Mouse (Mus musculus): ENCODE data around the gene Zc3h12d. TPM values are rescaled to one million over a fixed set of nuclear protein-coding genes. Genes with fewer than 3 reads are reported as not detected.

The Zc3h12d gene
- polyA plus RNA-seq (2015; fragmentation: Nextera tagmentation; extraction: Ambion mirVana) = 0.16 and 0.25 TPM in 2 replicates

DNA sequence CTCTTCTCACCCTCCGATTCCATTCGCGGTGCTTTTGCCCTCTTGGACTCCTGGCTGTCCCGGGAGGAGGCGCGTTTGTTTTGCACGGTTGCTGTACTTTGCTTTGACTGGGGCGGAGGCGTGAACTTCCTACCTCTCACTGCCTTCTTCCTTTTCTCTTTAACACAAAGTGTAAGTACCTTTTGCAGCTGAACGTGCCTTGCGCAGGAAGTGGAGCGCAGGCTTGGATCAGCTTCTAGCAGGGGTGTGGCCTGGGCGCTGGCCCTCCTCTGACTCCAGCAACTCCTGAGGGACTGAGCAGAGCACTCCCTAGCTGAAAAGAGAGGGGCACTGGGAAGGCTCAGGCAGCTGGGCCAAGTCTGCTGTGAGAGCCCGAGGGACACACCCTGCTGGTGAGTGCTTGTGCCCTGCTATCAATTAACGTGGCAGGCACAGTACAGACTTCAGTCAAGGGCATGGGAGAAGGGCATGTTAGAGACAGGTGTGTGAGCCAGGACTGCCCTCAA is at the start of gene Zc3h12d:
Zc3h12d (plus strand) TSS at position 300 of the 506 bp plus-strand sequence.
- no peak for ATAC-seq
- Histone ChIP-seq H3K4me1 (ENCODE audit: control insufficient read depth, insufficient read depth, low read length) (no peaks in the 10 kb centered on the region), H3K9me3 (replicated peaks; ENCODE audit: control insufficient read depth, low read length, poor library complexity, severe bottlenecking) (no peaks in the 10 kb centered on the region), H3K9ac (ENCODE audit: low read depth, low read length) (no peak within 1 kb of the TSS), H3K4me2 (ENCODE audit: low read length) (peak within 1 kb of the TSS; percentile 14; the same call in 1 of the 2 replicates), H3K27ac (ENCODE audit: low read length) (no peak within 1 kb of the TSS), H3K4me3 (ENCODE audit: low read depth, low read length) (no peak within 1 kb of the TSS), H3K27me3 (ENCODE audit: control insufficient read depth, insufficient read depth, low read depth, low read length) (no peaks in the 10 kb centered on the region), H3K36me3 (ENCODE audit: control insufficient read depth, insufficient read depth, low read length) (no peaks in the 10 kb centered on the region)
- WGBS = 5% methylated on average over 15 of the region's 15 CpGs

GRCm38 (mm10) chr10:7787319-7787718 is 45.0 kb upstream of the Zc3h12d start:
- H3K36me3 ChIP-seq (ENCODE audit: control insufficient read depth, insufficient read depth, low read length) = peaks cover 5% of the 10 kb centered on the region; the same call in 1 of the 2 replicates
- ATAC-seq = no peak
- H3K9me3 ChIP-seq (replicated peaks; ENCODE audit: control insufficient read depth, low read length, poor library complexity, severe bottlenecking) = no peaks in the 10 kb centered on the region
- H3K27me3 ChIP-seq (ENCODE audit: control insufficient read depth, insufficient read depth, low read depth, low read length) = no peaks in the 10 kb centered on the region
- H3K27ac ChIP-seq (ENCODE audit: low read length) = no peak overlapping the region
- no peak overlapping the region for H3K4me3 ChIP-seq (ENCODE audit: low read depth, low read length)
- no peak overlapping the region for H3K9ac ChIP-seq (ENCODE audit: low read depth, low read length)
- no peak overlapping the region for H3K4me2 ChIP-seq (ENCODE audit: low read length)
- H3K4me1 ChIP-seq (ENCODE audit: control insufficient read depth, insufficient read depth, low read length) = peaks cover 7% of the 10 kb centered on the region
- 50% methylated on average over 2 of the region's 2 CpGs for WGBS

DNA sequence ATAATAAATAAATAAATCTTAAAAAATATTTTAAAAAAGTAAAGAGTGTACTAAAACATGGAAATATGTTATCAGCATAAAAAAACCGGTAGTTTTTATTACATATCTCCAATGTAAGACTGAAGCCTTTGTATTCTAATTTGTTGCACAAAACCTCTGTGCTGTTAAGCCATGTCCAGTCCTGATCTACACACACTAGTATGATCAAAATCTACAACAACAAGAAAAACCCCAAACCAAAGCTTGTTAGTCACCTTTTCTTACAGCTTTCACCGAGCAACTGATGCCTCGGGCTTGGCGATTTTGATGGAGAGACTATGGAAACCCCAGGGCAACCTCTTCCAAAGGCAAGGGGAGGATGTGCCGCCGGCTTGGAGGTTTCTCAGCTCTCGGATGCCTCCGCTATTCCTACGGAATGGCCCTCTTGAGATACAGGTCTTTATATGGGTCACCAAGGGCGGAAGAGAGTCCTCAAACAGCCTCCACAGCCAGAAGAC is 40.0 kb upstream of the Zc3h12d start:
- Histone ChIP-seq H3K27ac (ENCODE audit: low read length) (peak overlapping the region; percentile 84), H3K36me3 (ENCODE audit: control insufficient read depth, insufficient read depth, low read length) (peaks cover 8% of the 10 kb centered on the region; the same call in 1 of the 2 replicates), H3K4me1 (ENCODE audit: control insufficient read depth, insufficient read depth, low read length) (peaks cover 18% of the 10 kb centered on the region), H3K27me3 (ENCODE audit: control insufficient read depth, insufficient read depth, low read depth, low read length) (no peaks in the 10 kb centered on the region), H3K9me3 (replicated peaks; ENCODE audit: control insufficient read depth, low read length, poor library complexity, severe bottlenecking) (no peaks in the 10 kb centered on the region), H3K4me2 (ENCODE audit: low read length) (peak overlapping the region; percentile 63), H3K4me3 (ENCODE audit: low read depth, low read length) (peak overlapping the region; percentile 91), H3K9ac (ENCODE audit: low read depth, low read length) (peak overlapping the region; percentile 90)
- peak; percentile 40 for ATAC-seq
- under 1% methylated on average over 10 of the region's 10 CpGs for WGBS

- peak within 1 kb of the TSS; percentile 84 for H3K27ac ChIP-seq (ENCODE audit: low read length)
- H3K4me2 ChIP-seq (ENCODE audit: low read length) = peak within 1 kb of the TSS; percentile 85
- peak within 1 kb of the TSS; percentile 91 for H3K4me3 ChIP-seq (ENCODE audit: low read depth, low read length)
- peak; percentile 94 for ATAC-seq
- H3K4me1 ChIP-seq (ENCODE audit: control insufficient read depth, insufficient read depth, low read length) = peaks cover 18% of the 10 kb centered on the region
- peak within 1 kb of the TSS; percentile 90 for H3K9ac ChIP-seq (ENCODE audit: low read depth, low read length)
- H3K36me3 ChIP-seq (ENCODE audit: control insufficient read depth, insufficient read depth, low read length) = peaks cover 10% of the 10 kb centered on the region; the same call in 1 of the 2 replicates
- no peaks in the 10 kb centered on the region for H3K9me3 ChIP-seq (replicated peaks; ENCODE audit: control insufficient read depth, low read length, poor library complexity, severe bottlenecking)
- WGBS = under 1% methylated on average over 52 of the region's 52 CpGs
- no peaks in the 10 kb centered on the region for H3K27me3 ChIP-seq (ENCODE audit: control insufficient read depth, insufficient read depth, low read depth, low read length)
These were observed 39.4 kb upstream of the Zc3h12d start, which contains the start of the genes Ginm1 and Ppil4 for GRCm38 (mm10) chr10:7792751-7793385. Gene Ginm1, minus strand, starts transcription at chr10:7792824. Gene Ppil4, plus strand, starts transcription at chr10:7792891.

GRCm38 (mm10) chr10:7801258-7801657 is 31.0 kb upstream of the Zc3h12d start:
- Histone ChIP-seq H3K27ac (ENCODE audit: low read length) (no peak overlapping the region), H3K4me1 (ENCODE audit: control insufficient read depth, insufficient read depth, low read length) (no peaks in the 10 kb centered on the region), H3K9me3 (replicated peaks; ENCODE audit: control insufficient read depth, low read length, poor library complexity, severe bottlenecking) (no peaks in the 10 kb centered on the region), H3K9ac (ENCODE audit: low read depth, low read length) (no peak overlapping the region), H3K4me3 (ENCODE audit: low read depth, low read length) (no peak overlapping the region), H3K36me3 (ENCODE audit: control insufficient read depth, insufficient read depth, low read length) (peaks cover 24% of the 10 kb centered on the region), H3K27me3 (ENCODE audit: control insufficient read depth, insufficient read depth, low read depth, low read length) (no peaks in the 10 kb centered on the region), H3K4me2 (ENCODE audit: low read length) (no peak overlapping the region)
- no peak for ATAC-seq
- 97% methylated on average over 3 of the region's 3 CpGs for WGBS

DNA sequence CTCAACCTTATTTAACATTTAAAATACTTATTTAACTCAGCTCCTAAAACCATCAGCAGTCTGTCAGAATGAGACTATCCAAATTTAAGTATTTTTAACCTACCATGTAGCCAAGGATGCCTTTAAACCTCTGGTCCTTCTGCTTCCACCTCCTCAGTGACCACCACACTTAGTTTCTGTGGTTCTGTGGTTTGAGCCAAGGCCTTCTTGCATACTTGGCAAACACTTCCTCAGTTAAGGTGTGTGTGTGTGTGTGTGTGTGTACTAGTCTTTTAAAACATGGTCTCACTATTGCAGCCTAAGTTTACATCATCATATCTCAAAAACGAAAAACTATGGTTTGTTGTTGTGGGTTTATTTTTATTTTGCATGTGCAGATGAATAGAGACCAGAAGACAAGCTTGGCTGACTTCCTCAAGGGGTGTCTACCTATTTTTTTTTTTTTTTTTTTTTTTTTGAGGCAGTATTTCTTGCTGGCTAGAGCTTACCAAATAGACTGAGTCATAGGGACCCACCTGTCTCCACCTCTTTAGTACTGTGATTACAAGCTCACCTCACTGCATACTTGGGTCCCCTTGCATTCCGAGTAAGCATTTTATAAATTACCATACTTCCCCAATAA is 29.6 kb upstream of the Zc3h12d start:
- Histone ChIP-seq H3K36me3 (ENCODE audit: control insufficient read depth, insufficient read depth, low read length) (peaks cover 21% of the 10 kb centered on the region), H3K9me3 (replicated peaks; ENCODE audit: control insufficient read depth, low read length, poor library complexity, severe bottlenecking) (no peaks in the 10 kb centered on the region), H3K27me3 (ENCODE audit: control insufficient read depth, insufficient read depth, low read depth, low read length) (no peaks in the 10 kb centered on the region), H3K4me2 (ENCODE audit: low read length) (no peak overlapping the region), H3K4me1 (ENCODE audit: control insufficient read depth, insufficient read depth, low read length) (no peaks in the 10 kb centered on the region), H3K4me3 (ENCODE audit: low read depth, low read length) (no peak overlapping the region), H3K27ac (ENCODE audit: low read length) (no peak overlapping the region), H3K9ac (ENCODE audit: low read depth, low read length) (no peak overlapping the region)
- 93% methylated on average over 2 of the region's 2 CpGs for WGBS
- no peak for ATAC-seq

DNA sequence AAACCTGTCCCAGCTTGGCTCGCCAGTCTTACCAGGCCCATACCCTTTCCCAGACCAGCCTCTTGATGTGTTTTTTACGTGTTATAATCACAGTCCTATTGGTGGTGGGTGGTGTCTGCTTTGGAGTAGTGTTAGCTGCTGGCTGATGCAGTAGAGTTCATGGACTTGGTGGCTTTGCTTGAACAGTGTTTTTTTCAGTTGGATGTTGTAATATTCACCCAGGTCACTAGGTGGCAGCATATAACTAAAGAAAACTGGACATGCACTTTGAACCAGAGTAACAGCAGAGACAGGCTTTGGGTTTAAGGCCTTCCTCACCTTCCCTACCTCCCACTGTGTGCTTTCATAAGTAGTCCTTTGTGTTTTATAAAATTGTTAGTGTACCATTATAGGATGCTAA is 22.3 kb upstream of the Zc3h12d start:
- peaks cover 23% of the 10 kb centered on the region for H3K36me3 ChIP-seq (ENCODE audit: control insufficient read depth, insufficient read depth, low read length)
- 55% methylated on average over 2 of the region's 2 CpGs for WGBS
- peak; percentile 48; the same call in 1 of the 2 replicates for ATAC-seq

DNA sequence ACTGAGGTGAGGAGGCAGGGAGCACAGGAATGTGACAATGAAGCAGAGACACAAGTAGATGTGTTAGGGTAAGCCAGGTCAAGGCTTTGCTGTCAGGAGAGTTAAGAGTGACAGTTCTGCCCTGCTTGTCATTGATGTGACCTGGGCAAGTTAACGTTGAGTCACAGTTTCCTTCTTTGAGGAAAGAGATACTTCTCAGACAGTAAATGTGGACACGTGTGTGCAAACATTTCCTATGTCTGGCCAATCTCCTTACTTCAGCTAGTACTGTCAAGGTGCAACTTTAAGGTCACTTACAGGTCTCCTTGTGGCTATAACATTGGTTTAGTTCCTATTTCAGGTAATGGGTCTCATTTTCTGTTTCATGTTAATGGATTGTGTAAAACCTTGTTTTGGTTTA is 15.8 kb upstream of the Zc3h12d start:
- 85% methylated on average over 2 of the region's 2 CpGs for WGBS
- no peak for ATAC-seq
- Histone ChIP-seq H3K4me2 (ENCODE audit: low read length) (no peak overlapping the region), H3K4me1 (ENCODE audit: control insufficient read depth, insufficient read depth, low read length) (no peaks in the 10 kb centered on the region), H3K9me3 (replicated peaks; ENCODE audit: control insufficient read depth, low read length, poor library complexity, severe bottlenecking) (no peaks in the 10 kb centered on the region), H3K9ac (ENCODE audit: low read depth, low read length) (no peak overlapping the region), H3K4me3 (ENCODE audit: low read depth, low read length) (no peak overlapping the region), H3K36me3 (ENCODE audit: control insufficient read depth, insufficient read depth, low read length) (peaks cover 20% of the 10 kb centered on the region), H3K27ac (ENCODE audit: low read length) (no peak overlapping the region), H3K27me3 (ENCODE audit: control insufficient read depth, insufficient read depth, low read depth, low read length) (no peaks in the 10 kb centered on the region)

More for the DNA sequence above, 22.3 kb upstream of the Zc3h12d start:
- Histone ChIP-seq H3K4me1 (ENCODE audit: control insufficient read depth, insufficient read depth, low read length) (no peaks in the 10 kb centered on the region), H3K27me3 (ENCODE audit: control insufficient read depth, insufficient read depth, low read depth, low read length) (no peaks in the 10 kb centered on the region), H3K27ac (ENCODE audit: low read length) (no peak overlapping the region), H3K9ac (ENCODE audit: low read depth, low read length) (no peak overlapping the region), H3K4me3 (ENCODE audit: low read depth, low read length) (no peak overlapping the region), H3K4me2 (ENCODE audit: low read length) (no peak overlapping the region), H3K9me3 (replicated peaks; ENCODE audit: control insufficient read depth, low read length, poor library complexity, severe bottlenecking) (no peaks in the 10 kb centered on the region)

GRCm38 (mm10) chr10:7818676-7819075 is 13.6 kb upstream of the Zc3h12d start:
- Histone ChIP-seq H3K27me3 (ENCODE audit: control insufficient read depth, insufficient read depth, low read depth, low read length) (no peaks in the 10 kb centered on the region), H3K27ac (ENCODE audit: low read length) (no peak overlapping the region), H3K4me3 (ENCODE audit: low read depth, low read length) (no peak overlapping the region), H3K36me3 (ENCODE audit: control insufficient read depth, insufficient read depth, low read length) (peaks cover 15% of the 10 kb centered on the region), H3K4me1 (ENCODE audit: control insufficient read depth, insufficient read depth, low read length) (no peaks in the 10 kb centered on the region), H3K9me3 (replicated peaks; ENCODE audit: control insufficient read depth, low read length, poor library complexity, severe bottlenecking) (no peaks in the 10 kb centered on the region), H3K4me2 (ENCODE audit: low read length) (no peak overlapping the region), H3K9ac (ENCODE audit: low read depth, low read length) (no peak overlapping the region)
- 96% methylated on average over 4 of the region's 4 CpGs for WGBS
- ATAC-seq = no peak
